Mouse (Mus musculus): ENCODE results near the gene Chst5.
"Not testable (repeated sequence)": the region's sequence is repeated elsewhere in the genome, so short reads cannot be mapped to it uniquely, and the experiment has no call there.

The Chst5 gene

GRCm38 (mm10) chr8:111875758-111876157 lies 34.5 kb downstream of the Chst5 start:
- in situ Hi-C loops (cut with MseI, MboI): no loop called here

DNA sequence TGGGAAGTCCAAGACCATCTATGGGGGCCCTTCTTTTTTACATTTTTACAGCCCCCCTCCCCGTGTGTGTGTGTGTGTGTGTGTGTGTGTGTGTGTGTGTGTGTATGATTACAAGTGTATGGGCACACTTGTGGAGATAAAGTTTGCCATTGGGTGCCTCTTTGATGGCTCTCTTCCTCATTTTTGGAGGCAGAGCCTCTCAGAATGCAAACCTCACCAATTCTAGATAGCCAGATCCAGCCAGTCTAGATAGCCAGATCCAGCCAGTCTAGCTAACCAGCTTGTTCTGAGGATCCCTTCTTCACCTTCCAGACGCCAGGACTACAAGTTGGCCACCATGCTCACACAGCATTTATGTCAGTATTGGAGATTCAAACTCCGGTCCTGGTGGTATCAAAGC lies 39.0 kb downstream of the Chst5 start:
- in situ Hi-C loops (cut with MseI, MboI): no loop called here

DNA sequence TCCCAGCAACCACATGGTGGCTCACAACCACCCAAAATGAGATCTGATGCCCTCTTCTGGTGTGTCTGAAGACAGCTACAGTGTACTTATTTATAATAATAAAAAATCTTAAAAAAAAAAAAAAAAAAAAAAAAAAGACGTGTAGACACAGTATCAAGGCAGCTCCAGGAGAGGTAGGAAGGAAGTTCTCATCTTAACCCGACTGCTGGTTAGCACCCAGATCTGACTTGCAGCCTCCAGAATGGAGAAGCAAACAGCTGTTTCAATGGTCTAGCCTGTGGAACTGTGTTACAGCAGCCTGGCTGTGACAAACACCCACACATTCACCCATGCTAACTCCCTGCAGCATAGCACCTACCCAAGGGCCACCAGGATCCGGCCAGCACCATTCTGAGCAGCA lies 39.9 kb downstream of the Chst5 start:
- in situ Hi-C loops (cut with MseI, MboI): no loop called here

DNA sequence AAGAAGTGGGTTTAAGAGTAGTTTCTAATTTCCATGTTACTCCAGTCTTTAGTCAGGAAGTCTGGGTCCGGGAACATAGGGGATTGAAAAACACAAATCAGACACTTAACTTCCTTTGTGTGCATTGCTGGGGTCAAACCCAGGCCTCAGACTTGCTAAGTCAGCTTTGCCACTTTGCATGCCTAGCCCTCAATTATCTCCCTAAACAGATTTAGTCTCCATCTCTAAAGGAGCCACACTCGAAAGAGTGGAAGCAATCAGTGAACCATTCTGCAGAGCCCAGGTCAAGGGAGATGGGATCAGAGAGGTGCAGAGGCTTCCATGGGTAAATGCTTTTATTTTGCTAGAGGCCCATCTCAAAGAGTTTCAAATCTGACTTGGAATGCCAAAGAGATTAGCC lies 41.6 kb downstream of the Chst5 start:
- in situ Hi-C loops (cut with MseI, MboI): no loop called here

GRCm38 (mm10) chr8:111865857-111866256 lies 44.4 kb downstream of the Chst5 start:
- in situ Hi-C loops (cut with MseI, MboI): no loop called here

GRCm38 (mm10) chr8:111865130-111865852 lies 45.0 kb downstream of the Chst5 start:
- in situ Hi-C loops (cut with MseI, MboI): no loop called here

GRCm38 (mm10) chr8:111864648-111865047 lies 45.6 kb downstream of the Chst5 start:
- in situ Hi-C loops (cut with MseI, MboI): no loop called here

GRCm38 (mm10) chr8:111863280-111863679 lies 47.0 kb downstream of the Chst5 start:
- in situ Hi-C loops (cut with MseI, MboI): no loop called here

DNA sequence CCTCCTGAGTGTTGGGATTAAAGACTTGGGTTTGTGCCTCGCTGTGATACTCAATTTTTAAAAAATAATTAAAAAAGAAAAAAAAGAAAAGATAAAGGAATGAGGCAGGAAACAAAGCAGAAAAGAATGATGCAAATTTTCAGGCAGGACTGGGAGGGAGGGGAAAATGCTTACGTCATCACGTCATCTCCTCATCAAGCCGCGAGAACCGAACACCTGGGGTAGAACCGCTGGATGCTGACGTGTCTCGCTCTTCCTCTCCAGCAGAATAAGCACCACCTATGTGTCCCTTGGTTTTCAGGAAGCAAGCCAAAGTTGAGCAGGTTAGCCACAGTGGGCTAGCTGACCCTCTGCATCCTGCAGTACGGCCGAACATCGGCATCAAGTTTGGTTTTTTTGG lies 54.3 kb downstream of the Chst5 start:
- in situ Hi-C loops (cut with MseI, MboI): no loop called here

DNA sequence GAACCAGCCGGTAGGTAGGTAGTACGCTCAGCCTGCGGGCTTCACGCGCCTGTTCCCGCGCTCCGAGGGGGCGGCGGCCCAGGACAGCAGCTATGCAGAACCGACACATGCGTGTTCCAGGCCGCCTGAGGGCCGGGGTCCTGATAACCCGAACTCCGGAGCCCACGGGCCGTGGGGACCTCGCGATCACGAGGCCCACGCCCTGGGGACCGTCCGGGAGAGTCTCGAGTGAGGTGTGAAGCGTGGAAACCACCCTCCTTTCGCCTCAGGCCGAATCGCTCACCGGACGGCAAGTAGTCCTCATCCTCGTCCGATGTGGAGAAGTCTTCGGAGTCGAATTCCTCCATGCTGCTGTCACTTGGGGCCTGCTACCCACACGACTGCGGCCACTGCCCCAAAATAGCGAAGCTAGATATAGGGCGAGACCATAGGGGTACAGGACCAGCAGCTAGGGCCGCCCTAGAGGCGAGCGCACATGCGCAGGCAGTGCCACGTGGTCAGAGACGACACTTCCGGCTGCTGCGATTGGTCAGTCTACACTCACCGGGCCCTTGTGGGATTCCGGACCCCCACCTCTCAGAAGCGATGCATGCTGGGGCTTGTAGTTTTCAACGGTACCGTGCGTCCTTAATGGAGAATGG lies 56.3 kb downstream of the Chst5 start, which contains the start of gene Cfdp1:
Gene Cfdp1 (minus strand): TSS at position 431 of the 641 bp plus-strand sequence.
- in situ Hi-C loops (cut with MseI, MboI): no loop called here

DNA sequence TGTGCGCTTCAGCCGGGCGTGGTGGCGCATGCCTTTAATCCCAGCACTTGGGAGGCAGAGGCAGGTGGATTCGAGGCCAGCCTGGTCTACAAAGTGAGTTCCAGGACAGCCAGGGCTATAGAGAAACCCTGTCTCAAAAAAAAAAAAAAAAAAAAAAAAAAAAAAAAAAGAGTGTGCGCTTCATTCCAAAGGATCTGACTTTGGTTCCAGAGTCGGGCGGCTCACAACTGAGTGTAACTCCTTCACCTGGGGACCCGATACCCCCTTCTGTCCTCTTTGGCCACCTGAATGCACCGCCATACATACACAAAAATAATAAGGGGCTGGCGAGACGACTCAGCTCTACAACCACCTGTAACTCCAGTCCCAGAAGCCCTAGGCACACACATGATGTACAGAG lies 57.0 kb downstream of the Chst5 start:
- in situ Hi-C loops (cut with MseI, MboI): not testable (repeated sequence)

DNA sequence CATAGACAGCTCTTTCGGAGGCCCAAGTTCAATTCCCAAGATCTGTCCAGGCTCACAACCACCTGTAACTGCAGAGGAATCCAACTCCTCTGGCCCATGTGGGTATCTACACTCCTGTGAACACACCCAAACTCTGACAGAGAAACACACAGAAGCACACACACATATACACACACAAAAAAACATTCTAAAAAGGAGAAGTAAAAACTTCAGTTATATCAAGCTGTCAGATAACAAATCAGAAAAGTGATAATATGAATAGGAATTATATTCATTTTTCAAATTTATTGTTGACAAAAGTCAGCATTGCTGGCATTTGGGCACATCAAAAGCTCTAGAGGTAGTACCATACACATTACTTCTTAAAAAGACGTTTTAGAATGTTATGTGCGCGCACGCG lies 63.5 kb downstream of the Chst5 start:
- in situ Hi-C loops (cut with MseI, MboI): no loop called here

Data from mouse trophoblast stem cell (cell line).